Comparison of ENCODE assay signal across 8 mouse cellular contexts in the genomic region with DNA sequence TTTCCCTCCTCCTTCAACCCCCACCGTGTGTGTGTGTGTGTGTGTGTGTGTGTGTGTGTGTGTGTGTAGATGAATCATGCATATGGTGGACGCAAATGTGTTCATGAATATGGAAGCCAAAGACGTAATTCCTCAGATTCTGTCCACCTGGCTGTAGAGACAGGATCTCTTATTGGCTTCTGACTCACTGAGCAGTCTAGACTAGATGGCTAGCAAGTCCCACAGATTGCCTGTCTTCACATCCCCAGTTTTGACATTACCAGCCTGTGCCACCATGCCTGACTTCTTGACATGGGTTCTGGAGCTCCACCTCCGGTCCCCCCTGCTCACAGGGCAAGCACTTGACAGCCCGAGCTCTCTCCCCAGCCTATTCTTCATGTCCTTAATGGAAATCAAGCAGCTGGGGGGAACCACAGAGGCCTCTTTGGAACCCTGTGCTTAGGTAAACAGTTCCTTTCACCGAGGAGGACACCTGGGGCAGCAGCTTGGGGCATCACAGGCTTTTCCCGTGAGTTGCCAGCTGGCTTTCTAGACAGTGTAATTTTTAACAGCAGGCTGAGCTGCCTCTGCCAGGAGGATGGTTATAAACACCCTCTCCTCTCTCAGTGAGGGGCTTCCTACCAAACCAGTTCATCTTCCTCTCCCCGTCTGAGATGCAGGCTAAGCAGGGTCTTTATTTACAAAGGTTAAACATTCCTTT.
A peak's percentile ranks its signal among the peaks of the same experiment; 100 is the strongest.
DNase-seq lines count a peak whose midpoint lies in the region; TF ChIP-seq lines count a peak whose summit lies in the region.
"Had no signal": no experiment of that assay in that cellular context is flagged by ENCODE, and none has a peak within 500 bp of the region (broad histone marks: within the 10 kb centered on the region; RNA-seq: fewer than 3 reads in every experiment).

No protein-coding gene starts in this region.

- peak; percentile 21 to 45 for DNase-seq in left cerebral cortex, postnatal 14 days (ENCODE audit: low spot score in 2 of 2)
- no peak for DNase-seq in left cerebral cortex, postnatal 10 days (ENCODE audit: extremely low spot score in 1 of 2, low spot score in 2 of 2)
- peak; percentile 85 for DNase-seq in brain, embryonic 14.5 days (ENCODE audit: low read depth)
- peak; percentile 44 for DNase-seq in cerebellum, adult 9-10 months
- peak; percentile 5 to 15 for DNase-seq in layer of hippocampus, adult 8-10 months (ENCODE audit: low spot score in 2 of 2)
- no peak for DNase-seq in ovary, adult 18-20 months (ENCODE audit: low spot score)
- no peak for DNase-seq in heart, adult 2 months
- DNase-seq: liver had no signal

- intact Hi-C loops in left cerebral cortex, postnatal 14 days (cut with DNase I), result no loop called here
- intact Hi-C loops in left cerebral cortex, postnatal 10 days (cut with DNase I), result no loop called here
- intact Hi-C loops in heart, adult 2 months (cut with DNase I), result no loop called here

- no peak for TF ChIP-seq EP300 in heart, adult 2 months (IDR thresholded peaks at IDR 0.05; ENCODE audit: insufficient read depth, low read depth, low read length)

- no peaks in the 10 kb centered on the region for H3K27me3 ChIP-seq in heart, adult 2 months (ENCODE audit: control insufficient read depth, insufficient read depth, low read length)

- H3K27ac ChIP-seq in heart, adult 2 months, result no peak overlapping the region

- no peak for TF ChIP-seq POLR2A in brain, embryonic 14.5 days (IDR thresholded peaks at IDR 0.05; ENCODE audit: borderline replicate concordance, extremely low read depth, insufficient read depth, insufficient read length, poor library complexity, severe bottlenecking)
- TF ChIP-seq POLR2A in heart, adult 2 months (IDR thresholded peaks at IDR 0.05; ENCODE audit: insufficient read depth, low read depth, low read length), result no peak

- 49% methylated on average over 8 of the region's 8 CpGs for WGBS in heart, adult 2 months

- H3K79me2 ChIP-seq in heart, adult 2 months (replicated peaks; ENCODE audit: control insufficient read depth, insufficient read depth, low read length), result no peaks in the 10 kb centered on the region

- no peaks in the 10 kb centered on the region for H3K36me3 ChIP-seq in heart, adult 2 months (ENCODE audit: control insufficient read depth, insufficient read depth, low read length)

- H3K4me1 ChIP-seq in heart, adult 2 months (ENCODE audit: control insufficient read depth, insufficient read depth, low read length), result no peaks in the 10 kb centered on the region

- H3K9ac ChIP-seq in heart, adult 2 months (ENCODE audit: low read depth, low read length), result no peak overlapping the region

- no peak for TF ChIP-seq CTCF in brain, embryonic 14.5 days (IDR thresholded peaks at IDR 0.05; ENCODE audit: borderline replicate concordance, extremely low read depth, insufficient read depth, insufficient read length)
- TF ChIP-seq CTCF in heart, adult 2 months (IDR thresholded peaks at IDR 0.05), result no peak

- H3K4me3 ChIP-seq in heart, adult 2 months, result no peak overlapping the region

Comparison
In these comparisons a context has a peak if more than half of its experiments do, and no peak if none do; other contexts are left out.
1. DNase-seq: peak in left cerebral cortex, postnatal 14 days (2 of 2), brain, embryonic 14.5 days (single experiment), cerebellum, adult 9-10 months (single experiment) and layer of hippocampus, adult 8-10 months (2 of 2); none in left cerebral cortex, postnatal 10 days (0 of 2), ovary, adult 18-20 months (single experiment) and heart, adult 2 months (0 of 2).